Mouse (Mus musculus): ENCODE measurements around the gene Cdk19. TPM values are rescaled to one million over a fixed set of nuclear protein-coding genes. Genes with fewer than 3 reads are reported as not detected.
"Not testable (repeated sequence)": the region's sequence is repeated elsewhere in the genome, so short reads cannot be mapped to it uniquely, and the experiment has no call there.

Cdk19 gene
- polyA plus RNA-seq, 1 experiment from 2014 or later = 19.7 TPM

GRCm38 (mm10) chr10:40524991-40525390 is 185.6 kb downstream of the Cdk19 start:
- H3K4me3 ChIP-seq = no peak overlapping the region
- peaks cover 11% of the 10 kb centered on the region for H3K4me1 ChIP-seq
- 31% methylated on average over 10 of the region's 10 CpGs for WGBS
- no peak overlapping the region for H3K4me2 ChIP-seq (replicated peaks)
- no peak overlapping the region for H3K27ac ChIP-seq (replicated peaks)
- H3K9me3 ChIP-seq = no peaks in the 10 kb centered on the region
- H3K27me3 ChIP-seq = 0 out of 2 replicates have a peak, but pooled peaks cover 3% of the 10 kb centered on the region
- no peak overlapping the region for H3K9ac ChIP-seq (replicated peaks)
- no peak for ATAC-seq (replicated peaks)
- no peaks in the 10 kb centered on the region for H3K36me3 ChIP-seq

- ATAC-seq (replicated peaks) = no peak
- 76% methylated on average over 9 of the region's 9 CpGs for WGBS
Measured at GRCm38 (mm10) chr10:40525616-40526155, 186.3 kb downstream of the Cdk19 start.

DNA sequence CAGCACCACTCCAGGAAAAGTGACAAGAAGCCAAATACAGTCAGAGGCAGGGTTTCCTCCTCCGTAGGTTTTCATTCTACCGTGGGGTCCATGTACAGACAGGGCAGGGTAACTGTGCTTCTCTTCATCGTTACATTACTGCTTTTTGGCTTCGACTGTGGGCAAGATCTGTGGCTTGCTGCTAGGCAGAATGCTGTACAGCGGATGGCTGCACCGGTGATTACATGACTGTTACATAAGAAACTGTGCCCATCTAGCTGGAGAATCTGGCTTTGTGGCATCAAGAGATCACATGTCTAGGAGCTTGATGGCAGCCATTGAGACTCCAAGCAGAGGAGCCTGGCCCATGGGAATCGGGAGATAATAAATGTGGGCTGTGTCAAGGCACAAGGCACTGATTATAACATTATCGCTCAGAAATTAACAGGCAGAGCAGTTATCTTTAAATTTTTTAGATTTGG is 187.0 kb downstream of the Cdk19 start:
- WGBS = 85% methylated on average over 8 of the region's 8 CpGs
- H3K36me3 ChIP-seq = no peaks in the 10 kb centered on the region
- H3K27me3 ChIP-seq = 0 out of 2 replicates have a peak, but pooled peaks cover 3% of the 10 kb centered on the region
- H3K9ac ChIP-seq (replicated peaks) = no peak overlapping the region
- no peak overlapping the region for H3K27ac ChIP-seq (replicated peaks)
- H3K4me1 ChIP-seq = peaks cover 8% of the 10 kb centered on the region
- no peaks in the 10 kb centered on the region for H3K9me3 ChIP-seq
- ATAC-seq (replicated peaks) = no peak
- no peak overlapping the region for H3K4me2 ChIP-seq (replicated peaks)
- no peak overlapping the region for H3K4me3 ChIP-seq

More at GRCm38 (mm10) chr10:40525616-40526155, 186.3 kb downstream of the Cdk19 start:
- no peak overlapping the region for H3K27ac ChIP-seq (replicated peaks)
- no peaks in the 10 kb centered on the region for H3K9me3 ChIP-seq
- peaks cover 11% of the 10 kb centered on the region for H3K4me1 ChIP-seq
- H3K9ac ChIP-seq (replicated peaks) = no peak overlapping the region
- 0 out of 2 replicates have a peak, but pooled peaks cover 3% of the 10 kb centered on the region for H3K27me3 ChIP-seq
- no peak overlapping the region for H3K4me2 ChIP-seq (replicated peaks)
- no peaks in the 10 kb centered on the region for H3K36me3 ChIP-seq
- no peak overlapping the region for H3K4me3 ChIP-seq

GRCm38 (mm10) chr10:40526986-40527385 is 187.6 kb downstream of the Cdk19 start:
- no peaks in the 10 kb centered on the region for H3K36me3 ChIP-seq
- H3K4me1 ChIP-seq = peaks cover under 1% of the 10 kb centered on the region
- WGBS = 89% methylated on average over 3 of the region's 3 CpGs
- H3K4me2 ChIP-seq (replicated peaks) = no peak overlapping the region
- 0 out of 2 replicates have a peak, but pooled peaks cover 3% of the 10 kb centered on the region for H3K27me3 ChIP-seq
- H3K27ac ChIP-seq (replicated peaks) = no peak overlapping the region
- H3K9me3 ChIP-seq = no peaks in the 10 kb centered on the region
- no peak overlapping the region for H3K4me3 ChIP-seq
- ATAC-seq (replicated peaks) = no peak
- no peak overlapping the region for H3K9ac ChIP-seq (replicated peaks)

- no peak overlapping the region for H3K4me2 ChIP-seq (replicated peaks)
- no peaks in the 10 kb centered on the region for H3K9me3 ChIP-seq
- no peak for ATAC-seq (replicated peaks)
- H3K27ac ChIP-seq (replicated peaks) = no peak overlapping the region
- H3K27me3 ChIP-seq = 0 out of 2 replicates have a peak, but pooled peaks cover 3% of the 10 kb centered on the region
- no peaks in the 10 kb centered on the region for H3K36me3 ChIP-seq
- H3K4me1 ChIP-seq = no peaks in the 10 kb centered on the region
- H3K9ac ChIP-seq (replicated peaks) = no peak overlapping the region
- H3K4me3 ChIP-seq = no peak overlapping the region
- 66% methylated on average over 8 of the region's 8 CpGs for WGBS
Measured at GRCm38 (mm10) chr10:40527573-40527972, 188.2 kb downstream of the Cdk19 start.

- H3K4me3 ChIP-seq = no peak overlapping the region
- no peaks in the 10 kb centered on the region for H3K4me1 ChIP-seq
- no peak for ATAC-seq (replicated peaks)
- H3K36me3 ChIP-seq = no peaks in the 10 kb centered on the region
- H3K9ac ChIP-seq (replicated peaks) = no peak overlapping the region
- WGBS = 56% methylated on average over 8 of the region's 10 CpGs
- 0 out of 2 replicates have a peak, but pooled peaks cover 3% of the 10 kb centered on the region for H3K27me3 ChIP-seq
- no peaks in the 10 kb centered on the region; the same call in 1 of the 2 replicates for H3K9me3 ChIP-seq
- H3K4me2 ChIP-seq (replicated peaks) = no peak overlapping the region
- H3K27ac ChIP-seq (replicated peaks) = no peak overlapping the region
Measured at GRCm38 (mm10) chr10:40528668-40529067, 189.3 kb downstream of the Cdk19 start.

- H3K36me3 ChIP-seq = no peaks in the 10 kb centered on the region
- H3K4me1 ChIP-seq = no peaks in the 10 kb centered on the region
- H3K27ac ChIP-seq (replicated peaks) = no peak overlapping the region
- no peak overlapping the region for H3K4me2 ChIP-seq (replicated peaks)
- ATAC-seq (replicated peaks) = no peak
- WGBS = 63% methylated on average over 6 of the region's 6 CpGs
- H3K4me3 ChIP-seq = no peak overlapping the region
- H3K27me3 ChIP-seq = 0 out of 2 replicates have a peak, but pooled peaks cover 3% of the 10 kb centered on the region
- no peak overlapping the region for H3K9ac ChIP-seq (replicated peaks)
- H3K9me3 ChIP-seq = no peaks in the 10 kb centered on the region; the same call in 1 of the 2 replicates
Measured at GRCm38 (mm10) chr10:40529617-40530016, 190.3 kb downstream of the Cdk19 start.

DNA sequence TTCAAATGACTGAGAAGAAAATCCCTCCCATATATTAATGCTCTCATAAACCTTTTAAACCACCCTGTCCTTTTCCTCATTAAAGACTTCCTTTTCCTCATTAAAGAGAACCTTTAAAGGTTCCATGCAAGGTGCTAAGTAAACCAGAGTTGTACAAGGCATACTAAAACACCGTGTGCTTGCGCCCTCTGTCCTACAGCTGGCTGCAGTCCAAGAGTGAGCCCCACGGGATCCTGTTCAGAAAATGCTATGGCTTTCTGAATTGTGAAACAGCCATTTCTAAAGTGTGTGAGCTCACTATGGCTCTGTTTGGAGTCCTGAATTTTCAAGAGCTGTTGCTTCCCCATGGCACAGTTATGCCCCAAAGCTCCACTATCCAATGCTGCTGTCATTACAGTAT is 191.3 kb downstream of the Cdk19 start:
- no peak for ATAC-seq (replicated peaks)
- 38% methylated on average over 3 of the region's 3 CpGs for WGBS
- H3K27me3 ChIP-seq = 0 out of 2 replicates have a peak, but pooled peaks cover 3% of the 10 kb centered on the region
- no peaks in the 10 kb centered on the region for H3K36me3 ChIP-seq
- no peak overlapping the region for H3K4me3 ChIP-seq
- no peak overlapping the region for H3K4me2 ChIP-seq (replicated peaks)
- H3K9me3 ChIP-seq = no peaks in the 10 kb centered on the region; the same call in 1 of the 2 replicates
- H3K9ac ChIP-seq (replicated peaks) = no peak overlapping the region
- no peak overlapping the region for H3K27ac ChIP-seq (replicated peaks)
- H3K4me1 ChIP-seq = no peaks in the 10 kb centered on the region

- H3K27ac ChIP-seq (replicated peaks); ATAC-seq (replicated peaks); H3K4me2 ChIP-seq (replicated peaks); H3K9me3 ChIP-seq; H3K4me1 ChIP-seq; H3K9ac ChIP-seq (replicated peaks); H3K36me3 ChIP-seq; H3K4me3 ChIP-seq; H3K27me3 ChIP-seq: not testable (repeated sequence)
- WGBS = 95% methylated on average over 4 of the region's 4 CpGs
Measured at GRCm38 (mm10) chr10:40532586-40532985, 193.2 kb downstream of the Cdk19 start.

Other genes with a start within 250 kb of the Cdk19 start
- gene Slc16a10, start 197.3 kb upstream of the Cdk19 start, polyA plus RNA-seq (2015; fragmentation: Nextera tagmentation; extraction: Ambion mirVana) = 3.1 and 3.3 TPM in 2 replicates
- gene Rpf2, start 92.5 kb upstream of the Cdk19 start, polyA plus RNA-seq (2015; fragmentation: Nextera tagmentation; extraction: Ambion mirVana) = 72.9 and 80.1 TPM in 2 replicates
- 87.9 and 88.1 TPM in 2 replicates for gene Gtf3c6, start 81.5 kb upstream of the Cdk19 start, polyA plus RNA-seq (2015; fragmentation: Nextera tagmentation; extraction: Ambion mirVana)
- gene Amd1, start 37.4 kb upstream of the Cdk19 start, polyA plus RNA-seq (2015; fragmentation: Nextera tagmentation; extraction: Ambion mirVana) = 41.8 and 43.2 TPM in 2 replicates
- gene Slc22a16, start 230.8 kb downstream of the Cdk19 start, polyA plus RNA-seq (2015; fragmentation: Nextera tagmentation; extraction: Ambion mirVana) = not detected in 2 replicates

Measured in forebrain, embryonic 15.5 days (tissue).